Mouse (Mus musculus) mouse trophoblast stem cell (cell line): ENCODE results near the gene Preb.

Source experiments
- in situ Hi-C, 2 experiments: fragments of 300-500 bp; cut with MseI, MboI; formaldehyde crosslinking; loops; 2 replicates in 1 of 2; 3 replicates in 1 of 2; pipeline ENCODE4 v1.15.1; 2025

The Preb gene

GRCm38 (mm10) chr5:30955751-30956150, 4.4 kb downstream of the Preb start:
- in situ Hi-C loops, result no loop called here

DNA sequence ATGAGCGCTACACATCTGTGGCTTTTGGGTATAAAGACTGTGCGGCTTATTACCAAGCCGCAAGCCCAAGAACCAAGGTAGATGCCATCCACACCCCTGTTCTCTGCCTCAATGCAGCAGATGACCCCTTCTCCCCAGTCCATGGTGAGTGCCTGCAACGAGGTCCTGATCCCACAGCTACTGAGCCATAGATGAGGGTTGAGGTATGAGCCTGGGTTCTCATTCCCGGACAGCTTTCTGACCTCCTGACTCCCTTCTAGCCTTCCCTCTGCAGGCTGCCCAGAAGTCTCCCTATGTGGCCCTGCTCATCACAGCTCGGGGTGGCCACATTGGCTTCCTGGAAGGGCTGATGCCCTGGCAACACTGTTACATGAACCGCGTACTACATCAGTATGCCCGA, 5.6 kb downstream of the Preb start:
- in situ Hi-C loops, result no loop called here

DNA sequence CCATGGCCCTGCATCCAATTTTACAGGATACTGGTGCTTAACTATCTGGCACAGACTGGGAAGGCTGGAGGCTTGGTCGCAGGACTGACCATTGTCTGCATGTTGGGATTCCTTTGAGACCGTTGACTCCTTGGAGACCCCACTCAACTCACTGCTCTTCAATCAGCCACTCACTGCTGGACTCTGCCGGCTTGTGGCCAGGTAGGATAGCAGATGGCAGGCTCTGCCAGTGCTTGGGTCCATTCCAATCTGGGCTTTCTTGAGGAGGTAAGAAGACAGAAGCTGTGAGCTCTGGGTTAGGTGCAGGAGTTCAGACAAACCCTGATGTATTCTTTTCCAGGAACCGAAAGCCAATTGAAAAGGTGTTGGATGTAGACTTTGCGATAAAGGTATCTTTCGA, 6.1 kb downstream of the Preb start:
- in situ Hi-C loops, result no loop called here

- in situ Hi-C loops, result no loop called here
These were observed 7.6 kb downstream of the Preb start for GRCm38 (mm10) chr5:30952551-30952950.

GRCm38 (mm10) chr5:30951706-30952105, 8.5 kb downstream of the Preb start:
- in situ Hi-C loops, result no loop called here

GRCm38 (mm10) chr5:30950922-30951321, 9.2 kb downstream of the Preb start:
- in situ Hi-C loops, result no loop called here

- in situ Hi-C loops, result no loop called here
These were observed 9.7 kb downstream of the Preb start for GRCm38 (mm10) chr5:30950451-30950850.

GRCm38 (mm10) chr5:30949654-30950326, 10.4 kb downstream of the Preb start:
- in situ Hi-C loops, result no loop called here

GRCm38 (mm10) chr5:30948620-30949019, 11.5 kb downstream of the Preb start:
- in situ Hi-C loops, result no loop called here

- in situ Hi-C loops, result no loop called here
These were observed 15.0 kb downstream of the Preb start, which contains the start of gene Cgref1 for GRCm38 (mm10) chr5:30944956-30945781. Cgref1 (minus strand) TSS chr5:30945591.

DNA sequence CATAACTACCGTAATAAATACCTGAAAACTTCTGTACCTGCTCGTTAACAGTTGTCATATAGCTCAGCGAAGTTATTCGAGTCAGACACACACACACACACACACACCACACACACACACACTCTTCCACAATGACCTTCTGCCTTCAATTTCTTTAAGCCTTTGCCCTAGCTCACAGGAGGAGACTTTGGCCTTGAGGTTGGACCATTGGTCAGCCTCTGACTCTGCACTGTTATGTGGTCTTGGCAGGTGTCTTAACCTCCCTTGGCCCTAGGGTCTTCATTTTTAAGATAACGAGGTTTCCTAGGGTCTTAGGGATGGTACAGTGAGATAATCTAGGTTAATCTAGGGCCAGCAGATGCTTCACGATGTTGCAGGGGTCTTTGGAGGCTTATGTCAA, 15.8 kb downstream of the Preb start:
- in situ Hi-C loops, result no loop called here

- in situ Hi-C loops, result no loop called here
These were observed 17.2 kb downstream of the Preb start for GRCm38 (mm10) chr5:30943004-30943403.

- in situ Hi-C loops, result no loop called here
These were observed 25.3 kb downstream of the Preb start for GRCm38 (mm10) chr5:30934725-30935461.

GRCm38 (mm10) chr5:30933705-30934104, 26.5 kb downstream of the Preb start:
- in situ Hi-C loops, result no loop called here

- in situ Hi-C loops, result no loop called here
These were observed 28.8 kb downstream of the Preb start for GRCm38 (mm10) chr5:30931378-30931777.

- in situ Hi-C loops, result no loop called here
These were observed 29.3 kb downstream of the Preb start for GRCm38 (mm10) chr5:30930846-30931245.

DNA sequence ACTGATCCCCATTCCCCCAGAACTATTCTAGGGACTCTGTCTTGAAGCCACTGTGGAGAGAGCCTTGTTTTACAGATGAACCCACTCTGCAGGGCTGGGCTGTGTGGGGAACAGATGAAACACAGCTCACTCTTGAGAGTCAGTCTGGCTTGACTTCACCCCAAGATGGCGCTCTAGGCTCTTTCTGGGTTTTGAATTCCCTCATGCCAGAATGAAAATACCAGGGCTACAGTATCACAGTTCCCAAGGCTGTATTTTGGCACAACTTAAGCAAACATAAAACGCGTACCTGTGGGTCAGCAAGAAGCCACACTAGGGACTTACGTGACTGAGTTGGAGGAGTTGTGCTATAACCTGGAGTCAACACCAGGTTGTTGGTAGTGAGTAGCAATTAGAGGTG, 30.0 kb downstream of the Preb start:
- in situ Hi-C loops, result no loop called here

DNA sequence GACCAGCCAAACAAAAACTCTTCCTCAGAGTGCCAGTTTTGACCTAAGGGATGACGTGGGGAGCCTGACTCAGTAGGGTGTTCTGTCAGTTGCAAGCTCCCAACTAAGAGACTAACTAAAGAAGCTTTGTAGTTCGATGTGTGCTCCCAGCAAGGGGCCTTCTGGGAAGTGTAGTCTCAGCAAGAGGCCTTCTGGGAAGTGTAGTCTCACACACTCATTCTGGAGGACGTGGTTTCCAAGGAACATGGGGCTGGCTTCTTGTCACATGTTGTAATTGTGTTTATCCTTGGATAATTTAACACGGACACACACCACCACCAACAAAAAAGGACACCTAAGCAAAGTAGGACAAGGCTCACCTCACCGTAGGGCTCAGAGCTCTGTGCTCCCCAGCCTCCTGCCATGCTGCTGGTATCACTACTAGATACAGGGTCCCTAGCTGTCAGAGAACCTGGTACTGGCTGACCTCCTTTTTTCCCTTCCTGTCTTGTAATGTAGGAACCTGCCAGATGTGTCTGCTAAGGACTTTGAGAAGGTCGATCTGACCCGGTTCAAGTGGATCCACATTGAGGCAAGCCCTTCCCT, 32.1 kb downstream of the Preb start:
- in situ Hi-C loops, result no loop called here

- in situ Hi-C loops, result no loop called here
These were observed 34.1 kb downstream of the Preb start for GRCm38 (mm10) chr5:30926073-30926472.

GRCm38 (mm10) chr5:30925217-30925616, 34.9 kb downstream of the Preb start:
- in situ Hi-C loops, result no loop called here

- in situ Hi-C loops, result no loop called here
These were observed 35.5 kb downstream of the Preb start for GRCm38 (mm10) chr5:30924614-30925013.

- in situ Hi-C loops, result no loop called here
These were observed 37.0 kb downstream of the Preb start for GRCm38 (mm10) chr5:30923119-30923518.
